Mouse (Mus musculus) ovary, adult 18-20 months (tissue): ENCODE measurements at regions not wholly inside any gene's neighbourhood (a gene's known extent, or its start where the extent isn't known, plus 50 kb on each side); places are given as distances from the start of the nearest gene placed in this dataset.

Experiments
- DNase-seq: peaks from one replicate; pipeline ENCODE4 v3.0.0; 2022; ENCODE audit warnings: low spot score, mixed read lengths

DNA sequence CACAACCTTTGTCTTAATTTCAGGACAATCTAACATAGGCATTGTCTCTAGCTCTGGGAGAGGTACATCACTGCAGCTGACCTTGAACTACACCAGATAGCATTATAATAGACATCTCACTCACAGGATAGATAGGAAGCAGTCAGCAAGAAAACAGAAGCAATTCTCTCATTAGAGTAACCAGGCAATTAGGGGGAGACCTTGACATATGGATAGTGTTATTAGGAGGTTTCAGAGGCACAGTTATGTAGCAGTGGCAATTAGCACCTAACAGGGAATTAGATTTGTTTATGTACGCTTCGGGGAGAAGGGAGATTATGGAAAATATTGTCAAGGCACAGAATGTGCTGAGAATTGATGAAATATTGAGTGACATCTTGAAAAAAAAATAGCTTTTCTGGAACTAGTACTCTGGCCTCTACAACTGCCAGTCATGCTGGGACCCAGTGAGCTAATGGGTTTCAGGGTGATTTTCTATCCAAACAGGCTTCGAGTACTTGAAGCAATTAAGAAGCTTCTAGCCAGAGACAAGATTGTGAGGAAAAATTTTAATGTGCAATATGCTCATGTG, 216.8 kb upstream of the Aco1 start:
- DNase-seq: no peak

DNA sequence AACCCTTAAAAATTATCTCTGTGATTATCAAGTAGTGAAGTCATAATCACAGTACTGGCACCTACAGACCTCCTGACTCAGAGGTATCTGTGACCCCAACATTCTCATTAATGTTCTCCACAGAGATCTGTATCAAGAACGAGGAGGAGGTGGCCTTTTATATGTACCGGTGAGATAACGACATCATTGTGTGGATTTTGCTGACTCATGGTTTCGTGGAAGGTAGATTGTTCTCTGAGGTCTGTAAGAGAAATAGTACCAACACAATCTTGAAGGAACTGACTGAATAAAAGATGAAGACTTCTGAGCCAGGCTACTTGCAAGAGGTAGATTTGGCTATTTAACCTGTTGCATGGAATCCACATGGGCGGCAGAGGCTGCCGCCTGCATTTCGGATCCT, 216.3 kb upstream of the Aco1 start:
- DNase-seq: no peak

DNA sequence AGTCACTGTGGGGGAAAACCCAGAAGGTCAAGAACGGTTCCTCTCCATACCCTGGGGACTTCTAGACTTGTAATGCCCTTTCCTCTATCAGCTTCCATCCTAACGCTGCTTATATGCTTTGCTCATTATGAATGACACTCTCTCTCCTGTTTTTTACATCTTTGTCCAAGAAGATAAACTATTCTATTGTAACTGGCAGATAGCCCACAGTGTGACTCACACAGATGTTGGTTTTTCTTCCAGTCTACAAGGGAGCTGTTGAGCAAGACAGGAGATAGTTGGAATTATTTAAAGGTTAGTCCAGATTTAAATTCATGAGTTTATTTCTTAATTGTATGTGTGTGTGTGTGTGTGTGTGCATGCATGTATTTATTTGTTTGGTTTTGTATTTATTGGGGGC, 214.4 kb upstream of the Aco1 start:
- DNase-seq: no peak

DNA sequence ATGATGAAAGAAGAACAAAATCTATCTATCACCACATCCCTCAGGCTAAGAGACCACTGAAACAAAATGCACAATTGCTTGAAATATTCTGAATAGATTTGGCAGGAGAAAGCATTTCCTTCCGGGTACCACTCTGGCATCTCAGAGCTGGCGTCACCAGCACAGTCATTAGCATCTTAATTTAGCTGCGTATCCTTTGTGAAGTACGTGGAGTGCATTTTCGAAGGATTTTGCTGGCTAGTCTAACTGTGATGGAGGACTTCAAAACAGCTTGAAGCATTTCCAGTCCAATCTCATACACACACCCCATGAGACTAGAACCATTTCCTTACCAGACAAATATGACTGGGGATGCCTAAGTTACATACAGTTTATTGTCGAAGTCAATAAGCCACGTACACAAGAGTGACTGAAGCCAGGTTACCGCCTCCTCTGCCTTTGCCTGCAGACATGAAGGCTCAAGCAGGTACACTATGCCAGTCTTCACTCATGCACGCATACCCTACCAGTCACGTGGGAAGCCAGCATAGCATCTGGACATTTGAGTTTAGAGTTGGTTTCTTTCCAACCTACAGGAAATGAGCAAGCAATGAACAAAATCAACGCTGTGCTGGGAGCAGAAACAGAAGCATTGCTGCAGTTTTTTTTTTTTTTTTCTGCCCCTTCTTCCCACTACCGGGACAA, 208.7 kb upstream of the Aco1 start:
- no peak for DNase-seq

DNA sequence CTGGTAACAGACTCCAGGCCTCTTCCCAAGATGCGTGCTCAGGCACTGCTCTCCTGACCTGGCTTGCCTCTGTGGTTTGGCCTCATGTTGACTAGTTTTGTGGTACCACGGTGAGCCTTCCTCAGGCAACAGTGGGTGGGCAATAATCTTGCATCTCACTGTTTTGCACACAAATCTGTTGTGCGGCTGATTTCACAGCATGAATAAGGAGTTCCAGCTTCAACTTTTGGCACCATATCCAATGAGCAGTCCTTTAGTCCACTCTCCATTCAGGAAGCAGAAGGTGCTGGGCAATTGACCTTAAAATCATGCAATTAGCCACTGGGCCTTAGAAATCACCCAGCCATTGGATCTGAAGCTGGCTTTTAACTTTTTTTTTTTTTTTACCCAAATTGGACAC, 184.2 kb upstream of the Aco1 start:
- DNase-seq: no peak

DNA sequence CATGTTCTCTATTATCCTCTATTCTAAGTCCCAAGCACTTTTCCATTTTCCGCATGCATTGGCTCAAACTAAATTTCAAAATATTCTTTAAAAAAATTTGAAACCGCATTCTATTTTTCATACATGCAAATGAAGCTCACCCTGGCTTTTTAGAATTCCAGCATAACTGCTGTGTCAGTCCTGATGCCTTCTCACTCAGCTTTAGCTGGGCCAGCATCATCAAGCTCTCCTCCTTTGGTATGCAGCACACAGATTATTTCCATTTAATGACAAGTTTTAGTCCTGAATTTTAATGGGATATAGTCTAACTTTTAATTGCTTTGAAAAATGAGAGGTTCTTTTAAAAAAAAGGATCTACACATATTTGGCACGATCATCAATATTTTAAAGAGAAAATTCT, 174.9 kb upstream of the Aco1 start:
- DNase-seq: no peak

DNA sequence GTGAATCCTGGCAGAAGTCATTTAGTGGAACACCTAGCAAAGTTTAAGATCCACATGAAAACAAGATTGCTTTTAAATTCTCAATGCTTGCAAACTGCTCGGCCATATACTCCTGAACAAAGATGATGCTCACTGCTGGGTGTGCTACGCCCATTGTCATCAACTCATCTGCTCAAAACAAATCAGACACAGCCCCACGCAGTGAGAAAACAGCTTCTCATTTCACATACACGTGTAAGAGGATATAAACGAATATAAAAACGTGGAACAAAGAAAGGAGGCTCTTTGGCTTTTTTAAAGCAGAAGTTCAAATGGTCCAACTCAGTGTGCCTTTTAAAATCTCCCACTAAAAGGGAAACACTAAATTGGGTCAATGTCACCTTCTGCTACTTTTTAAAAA, 151.5 kb upstream of the Aco1 start:
- DNase-seq: no peak

DNA sequence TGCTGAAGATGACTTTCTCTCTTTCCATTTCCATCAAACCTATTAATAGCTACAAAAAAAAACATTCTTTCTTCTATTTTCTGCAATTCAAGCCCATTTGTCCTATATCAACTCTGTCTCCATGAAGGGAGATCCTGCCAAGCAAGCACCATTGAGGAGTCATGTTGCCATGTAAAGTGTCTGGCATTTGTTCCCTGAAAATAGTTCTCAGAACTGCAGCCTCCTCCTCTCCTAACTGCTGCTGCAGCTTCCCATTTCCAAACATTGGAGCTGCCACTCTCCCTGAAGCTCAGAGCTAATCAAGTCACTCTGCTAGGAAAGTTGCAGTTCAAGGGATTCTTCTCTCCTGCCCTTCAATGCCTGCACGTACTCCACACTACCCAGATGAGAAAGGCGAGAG, 151.0 kb upstream of the Aco1 start:
- DNase-seq: no peak

DNA sequence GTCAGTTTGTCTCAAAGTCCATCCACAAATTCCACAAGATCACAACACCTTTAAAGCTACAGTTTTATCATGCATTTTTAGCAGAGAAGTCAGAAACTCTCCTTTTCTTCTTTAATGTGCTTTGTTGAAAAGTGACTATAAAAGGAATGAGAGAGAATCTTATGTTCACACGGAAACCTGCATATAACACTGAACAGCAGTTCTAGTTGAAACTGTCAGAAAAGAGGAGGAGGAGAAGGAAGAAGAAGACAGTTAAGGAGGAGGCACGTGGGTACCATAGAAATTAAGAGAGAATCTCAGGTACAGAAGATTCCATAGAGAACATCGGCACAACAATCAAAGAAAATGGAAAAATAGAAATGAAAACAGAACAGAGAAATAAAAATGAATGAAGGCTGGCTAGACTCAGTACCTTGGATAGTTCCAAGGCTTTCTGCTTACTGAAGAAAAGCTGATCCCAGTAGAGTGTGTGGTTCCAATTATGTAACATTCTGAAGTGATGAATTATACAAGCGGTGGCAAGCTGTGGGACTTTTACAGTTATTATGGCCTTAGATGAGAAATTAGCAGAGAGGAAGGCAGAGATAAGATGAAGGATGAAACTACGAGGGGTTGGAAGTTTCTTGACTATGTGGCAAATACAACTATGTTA, 144.0 kb upstream of the Aco1 start:
- no peak for DNase-seq

DNA sequence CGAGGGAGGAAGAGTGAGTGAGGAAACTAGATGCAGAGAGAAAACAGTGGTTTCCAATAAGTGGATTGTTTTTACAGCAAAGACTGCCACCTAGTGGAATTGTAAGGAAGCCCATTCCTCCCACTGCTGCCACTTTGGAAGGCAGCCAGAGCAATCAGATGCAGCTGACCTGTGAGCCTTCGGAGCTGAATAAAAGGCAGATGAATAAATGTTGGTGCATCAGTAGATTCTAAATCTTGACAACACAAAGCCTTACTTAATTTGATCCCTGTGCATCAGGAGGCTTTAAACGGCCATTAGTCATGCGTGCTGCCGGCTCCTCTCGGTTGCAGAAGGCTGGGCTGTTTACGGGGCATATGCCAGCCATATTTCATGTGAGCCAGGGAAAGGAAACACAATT, 128.2 kb upstream of the Aco1 start:
- DNase-seq: peak; percentile 13

DNA sequence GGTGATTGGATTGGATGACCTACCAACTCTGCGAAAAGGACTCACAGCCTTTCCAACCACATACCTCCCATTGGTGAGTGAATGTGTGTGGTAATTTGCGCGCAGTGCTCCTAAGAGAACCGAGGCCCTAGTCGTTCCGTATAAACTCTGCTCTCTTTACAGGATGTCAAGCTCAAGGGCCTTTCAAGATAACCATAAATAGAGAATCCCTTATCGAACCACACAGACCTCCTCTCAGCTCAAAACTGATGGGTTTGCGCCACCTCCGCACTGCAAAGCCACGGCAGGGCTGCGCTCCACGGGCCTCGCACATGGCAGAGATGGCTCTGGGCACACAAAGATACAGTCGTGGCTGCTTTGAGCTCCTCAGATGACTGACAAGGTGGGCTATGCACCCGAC, 126.0 kb upstream of the Aco1 start:
- DNase-seq: no peak

DNA sequence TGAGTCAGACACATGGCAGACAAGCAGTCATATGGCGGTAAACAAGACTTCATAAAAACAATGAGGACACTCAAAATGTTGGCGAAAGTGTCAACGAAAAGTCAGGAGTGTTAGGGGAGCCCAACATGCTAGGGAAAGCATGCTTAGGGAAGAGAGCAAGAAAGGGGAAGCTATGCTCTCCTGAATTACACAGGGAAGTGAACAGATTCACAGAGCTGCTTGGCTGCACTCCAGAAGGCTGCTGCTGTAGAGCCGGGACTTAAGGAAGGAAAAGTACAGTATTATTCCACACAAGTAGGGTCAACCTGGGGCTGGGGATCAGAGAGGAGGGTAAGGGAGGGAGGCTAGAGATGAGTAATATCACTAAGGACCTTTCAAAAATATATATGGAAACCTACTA, 124.7 kb upstream of the Aco1 start:
- no peak for DNase-seq

DNA sequence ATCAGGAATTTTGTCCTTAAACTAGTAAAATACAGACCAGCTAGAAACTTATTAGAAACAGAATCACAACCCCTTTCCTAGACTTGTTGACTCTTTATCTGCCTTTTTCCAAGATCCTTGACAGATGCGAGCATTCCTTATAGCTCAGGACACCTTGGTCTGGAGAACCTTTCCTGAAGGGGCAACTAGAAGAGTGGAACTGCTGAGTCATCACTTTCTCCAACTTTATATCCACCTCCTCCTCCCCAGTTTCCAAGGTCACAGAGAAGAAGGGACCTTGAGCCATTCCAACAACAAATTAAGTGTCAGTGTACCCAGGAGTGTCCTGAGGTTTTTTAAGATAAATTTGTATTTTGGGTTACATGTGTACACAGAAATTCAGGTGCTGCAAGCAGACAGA, 111.5 kb upstream of the Aco1 start:
- no peak for DNase-seq

DNA sequence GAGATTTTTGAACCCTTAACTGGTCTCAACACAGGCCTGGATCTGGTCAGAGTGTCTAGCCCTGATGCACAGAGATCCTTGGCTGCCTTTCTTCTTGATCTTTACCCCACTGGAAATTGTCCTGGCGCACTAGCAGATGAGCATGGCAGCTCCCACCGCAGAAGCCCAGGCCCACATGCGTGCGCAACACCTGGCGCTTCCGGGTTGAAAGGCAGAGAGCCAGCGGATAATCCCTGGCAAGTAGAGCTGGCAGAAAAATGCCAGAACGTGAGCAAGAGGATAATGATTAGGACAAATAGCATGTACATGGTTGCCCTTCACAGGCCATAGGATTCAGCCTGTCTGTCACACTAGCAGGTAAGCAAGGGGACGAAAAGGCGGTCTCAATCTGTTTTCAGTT, 95.0 kb upstream of the Aco1 start:
- no peak for DNase-seq

DNA sequence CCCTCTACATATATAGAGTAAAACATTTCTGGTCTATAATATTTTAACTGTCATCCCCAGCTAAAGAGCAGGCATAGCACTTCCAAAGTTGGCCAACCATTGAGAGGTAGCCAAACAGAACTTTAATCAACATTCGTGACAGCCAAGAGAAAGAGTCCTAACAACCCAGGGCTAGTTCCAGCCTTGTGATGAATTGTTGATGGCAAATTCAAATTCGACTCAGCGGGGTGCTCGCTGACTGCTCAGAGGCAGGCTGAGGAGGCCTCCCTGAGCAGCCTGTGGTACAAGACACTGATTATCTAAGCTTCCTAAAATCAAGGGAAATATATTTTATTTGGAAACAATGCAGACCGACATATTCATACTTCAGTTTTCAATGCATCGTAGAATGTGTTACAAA, 93.8 kb upstream of the Aco1 start:
- DNase-seq: no peak

DNA sequence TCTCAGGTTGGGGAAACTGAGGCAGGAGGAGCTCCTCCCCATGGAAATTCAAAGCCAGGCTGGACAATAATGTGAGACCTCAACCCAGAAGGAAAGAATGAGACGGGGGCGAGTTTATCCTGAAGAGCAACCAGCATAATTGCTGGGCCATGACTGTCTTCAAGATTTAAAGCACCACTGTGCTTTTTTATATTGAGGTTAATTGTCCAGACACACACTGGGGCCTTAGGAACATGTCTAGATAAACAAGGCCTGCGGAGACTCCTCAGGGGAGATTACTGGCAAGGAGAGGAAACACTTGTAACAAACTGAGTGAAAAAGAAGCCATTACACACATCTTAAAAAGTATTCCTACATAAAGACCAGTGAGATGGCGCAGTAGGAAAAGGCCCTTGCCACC, 91.0 kb upstream of the Aco1 start:
- DNase-seq: no peak

DNA sequence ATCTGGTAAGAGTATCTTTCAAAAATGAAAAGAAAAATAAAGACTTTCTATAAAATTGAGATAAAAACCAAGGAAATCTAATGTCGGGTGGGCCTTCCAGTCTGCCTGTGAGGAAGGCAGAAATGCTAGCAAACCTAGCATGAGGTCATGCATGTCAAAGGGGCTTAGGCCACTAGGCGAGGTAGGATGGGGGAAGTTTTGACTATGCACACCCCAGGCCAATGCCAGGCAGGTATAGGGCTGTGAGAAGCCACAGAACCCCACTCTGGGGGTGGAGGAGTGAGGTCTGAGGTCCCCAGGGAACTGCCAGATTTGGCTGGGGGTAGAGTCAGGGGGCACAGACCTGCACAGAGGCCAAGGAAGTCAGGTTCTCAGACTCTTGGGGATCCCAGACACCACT, 89.5 kb upstream of the Aco1 start:
- DNase-seq: no peak

DNA sequence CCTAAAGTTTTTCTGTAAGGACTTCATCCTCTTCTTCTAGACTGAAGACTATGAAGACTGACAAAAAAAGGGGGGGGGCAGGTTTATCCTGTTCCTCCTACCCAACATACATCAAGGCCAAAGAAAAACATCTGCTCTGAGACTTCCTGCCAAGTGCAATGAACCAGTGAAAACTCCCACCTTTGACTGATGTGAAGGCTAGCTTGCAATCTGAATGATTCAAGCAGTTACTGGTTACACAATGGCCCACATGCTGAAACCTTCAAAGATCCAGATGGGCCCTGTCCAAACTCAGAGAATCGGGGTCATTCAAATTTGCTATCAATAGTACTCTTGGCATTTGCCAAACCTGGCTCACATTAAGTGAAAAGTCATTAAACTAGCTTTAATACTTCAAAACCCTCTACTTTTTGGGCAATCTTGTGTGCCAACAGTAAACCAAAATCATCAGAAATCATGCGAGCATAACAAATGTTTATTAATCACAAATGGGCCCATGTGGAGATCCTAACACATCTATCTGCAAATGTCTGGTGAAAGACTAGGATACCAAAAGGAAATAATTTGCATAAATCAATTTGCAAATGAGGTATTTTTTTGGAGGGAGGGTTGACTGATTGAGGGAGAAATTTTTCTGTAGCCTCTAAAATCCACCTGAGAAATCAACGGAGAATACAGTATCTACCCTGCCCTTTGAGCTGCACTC, 79.0 kb upstream of the Aco1 start:
- peak; percentile 4 for DNase-seq

DNA sequence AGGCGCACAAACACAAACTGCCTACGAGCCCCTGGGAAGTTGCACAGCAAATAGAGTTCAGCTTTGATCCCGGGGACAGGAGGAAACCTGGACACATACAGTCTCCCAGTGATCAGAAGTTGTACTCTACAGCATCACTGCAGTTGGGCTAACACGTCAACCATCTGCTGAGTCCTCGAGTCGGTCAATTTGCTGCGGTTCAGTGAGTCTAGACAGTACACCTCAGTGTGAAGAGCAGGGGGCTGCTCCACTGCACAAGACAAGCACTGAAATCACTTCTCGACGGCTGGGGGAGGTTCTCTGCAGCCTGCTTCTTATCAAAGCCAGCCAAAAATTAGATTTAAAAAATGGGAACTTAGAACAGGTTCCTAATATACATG, 78.4 kb upstream of the Aco1 start:
- no peak for DNase-seq

DNA sequence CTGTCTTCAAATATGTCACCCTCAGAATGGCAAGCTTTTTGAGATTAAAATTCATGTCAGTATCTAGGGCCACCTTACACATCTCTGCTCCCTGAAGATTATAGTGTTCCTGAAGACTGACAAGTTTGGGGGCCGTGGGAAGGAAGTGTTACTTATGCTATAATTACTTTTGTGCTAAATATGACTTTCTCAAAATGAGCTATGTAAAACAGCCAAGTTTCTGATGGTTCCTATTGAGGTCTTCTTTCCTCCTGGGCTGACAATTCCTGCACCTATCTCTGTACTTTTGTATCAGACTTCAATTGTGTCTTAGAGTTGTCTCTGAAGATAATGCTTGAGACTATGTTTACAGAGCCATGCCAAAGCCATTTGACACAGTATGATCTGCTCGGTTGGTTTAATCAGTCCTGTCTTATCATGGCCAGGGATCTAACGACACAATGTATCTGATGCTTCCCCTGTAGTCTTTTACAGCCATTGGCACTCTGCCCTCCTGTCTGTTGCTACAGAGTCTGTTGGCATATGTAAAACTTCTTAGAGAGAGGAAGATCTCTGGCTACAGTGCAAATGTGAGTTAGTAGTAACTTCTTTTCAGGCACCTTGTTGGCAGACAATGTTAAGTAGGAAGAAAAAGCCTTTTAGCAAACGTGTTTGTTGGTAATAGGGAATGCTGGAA, 71.8 kb upstream of the Aco1 start:
- no peak for DNase-seq

DNA sequence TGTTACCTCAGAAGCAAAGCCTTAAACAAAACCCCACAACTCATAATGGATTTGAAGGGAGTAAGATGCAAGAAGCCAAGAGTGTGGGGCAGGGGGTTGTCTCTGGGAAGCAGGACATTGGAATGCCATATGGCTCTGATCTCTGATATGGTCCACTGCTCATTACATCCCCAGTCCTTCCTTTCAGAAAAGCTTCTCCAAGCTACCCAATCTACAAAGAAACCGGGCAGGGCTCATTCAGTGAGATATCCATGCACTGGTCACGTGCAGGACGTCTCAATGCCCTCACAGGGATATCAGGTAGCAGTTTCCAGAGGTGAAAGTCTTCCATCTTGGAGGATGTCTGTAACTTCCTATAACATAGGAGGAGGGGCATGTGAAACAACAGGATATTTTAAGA, 61.8 kb upstream of the Aco1 start:
- DNase-seq: no peak

DNA sequence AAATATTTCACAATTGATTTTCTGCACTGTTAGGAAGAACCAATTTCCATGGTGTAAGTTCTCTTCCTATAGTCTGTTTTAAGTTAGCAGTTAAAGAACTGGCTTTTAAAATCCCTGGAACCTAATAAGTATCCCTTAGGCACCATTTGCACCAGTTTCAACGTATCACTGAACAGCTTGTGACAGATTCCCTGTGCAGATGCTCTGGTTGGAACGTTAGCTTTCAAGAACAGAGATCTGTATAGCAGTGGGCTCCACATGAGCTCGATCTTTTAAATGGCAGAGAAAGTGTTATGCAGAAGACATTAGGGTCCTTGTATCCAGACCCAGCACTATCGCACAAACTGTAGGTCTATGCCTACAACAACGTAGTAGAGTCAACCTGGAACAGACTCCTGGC, 52.6 kb upstream of the Aco1 start:
- DNase-seq: no peak
